8 mouse cellular contexts compared by ENCODE assay signal in genomic region chr2:84826488-84827282, GRCm38 (mm10). TPM values are rescaled to one million over a fixed set of nuclear protein-coding genes. Genes with fewer than 3 reads are reported as not detected.
DNase-seq lines count a peak whose midpoint lies in the region; ATAC-seq and TF ChIP-seq lines count a peak whose summit lies in the region.

Gene Timm10, plus strand, starts transcription at chr2:84826997.

- no peak for TF ChIP-seq CTCF in MEL (IDR thresholded peaks at IDR 0.05 in 2 of 3, conservative IDR thresholded peaks at IDR 0.05 in 1 of 3; ENCODE audit: control insufficient read depth in 1 of 3, insufficient read depth in 1 of 3, low read depth in 2 of 3, low read length in 3 of 3, poor library complexity in 1 of 3, severe bottlenecking in 1 of 3)

- no peaks in the 10 kb centered on the region for H3K27me3 ChIP-seq in MEL (ENCODE audit: control insufficient read depth in 1 of 2, insufficient read depth in 2 of 2, low read length in 2 of 2)
- peaks cover 5% of the 10 kb centered on the region; the same call in 1 of the 2 replicates for H3K27me3 ChIP-seq in lung, embryonic 16.5 days (ENCODE audit: control insufficient read depth, insufficient read depth, low read depth, low read length)

- DNase-seq in MEL (ENCODE audit: low read depth, low spot score) = peak; percentile 96
- peak; percentile 88 for DNase-seq in cerebellum, adult 8-10 months
- peak; percentile 94 for DNase-seq in forelimb bud, embryonic 11.5 days (ENCODE audit: low read depth, low spot score)
- peak; percentile 90 for DNase-seq in layer of hippocampus, adult 9-10 months (ENCODE audit: low spot score)
- DNase-seq in ovary, postnatal 10 days (ENCODE audit: low spot score) = peak; percentile 50
- DNase-seq in thymus, postnatal 10 days (ENCODE audit: low spot score in 2 of 2) = peak; percentile 36 to 40

- peaks cover 0 to 11% of the 10 kb centered on the region in 2 experiments; a peak in 2 of 4 replicates for H3K36me3 ChIP-seq in MEL (ENCODE audit: control insufficient read depth in 1 of 2, insufficient read depth in 2 of 2, low read length in 2 of 2)
- peaks cover 2% of the 10 kb centered on the region; the same call in 1 of the 2 replicates for H3K36me3 ChIP-seq in lung, embryonic 16.5 days (ENCODE audit: control insufficient read depth, insufficient read depth, low read length)

- under 1% methylated on average over 34 of the region's 34 CpGs for WGBS in lung, embryonic 16.5 days

- H3K4me2 ChIP-seq in lung, embryonic 16.5 days (ENCODE audit: low read depth, low read length) = peak within 1 kb of the TSS; percentile 97

- H3K4me1 ChIP-seq in MEL (ENCODE audit: control insufficient read depth in 1 of 2, insufficient read depth in 2 of 2, low read length in 2 of 2) = peaks cover 0 to 17% of the 10 kb centered on the region in 2 experiments; a peak in 2 of 4 replicates
- peaks cover 12% of the 10 kb centered on the region for H3K4me1 ChIP-seq in lung, embryonic 16.5 days (replicated peaks; ENCODE audit: control insufficient read depth, insufficient read depth, low read length)

- TF ChIP-seq EP300 in MEL (IDR thresholded peaks at IDR 0.05; ENCODE audit: low read depth in 1 of 2, low read length in 2 of 2) = peak in 1 of 2 experiments; percentile 13; a peak in 1 of 4 replicates

- no peaks in the 10 kb centered on the region for H3K9me3 ChIP-seq in MEL (replicated peaks; ENCODE audit: insufficient read depth, low read length)
- no peaks in the 10 kb centered on the region for H3K9me3 ChIP-seq in lung, embryonic 16.5 days (ENCODE audit: control insufficient read depth, low read length)

- peak within 1 kb of the TSS; percentile 74 to 99 for H3K4me3 ChIP-seq in MEL (ENCODE audit: control insufficient read depth in 1 of 2, insufficient read depth in 1 of 2, low read depth in 2 of 2, low read length in 2 of 2)
- peak within 1 kb of the TSS; percentile 85 for H3K4me3 ChIP-seq in lung, embryonic 16.5 days (ENCODE audit: low read length)

- ATAC-seq in hematopoietic stem cell, adult 5-6 weeks (replicated peaks in 1 of 2; ENCODE audit: insufficient read depth in 1 of 2, low FRiP score in 2 of 2, low TSS enrichment in 1 of 2, low read depth in 1 of 2, poor library complexity in 2 of 2, severe bottlenecking in 2 of 2) = peak; percentile 85 to 93
- peak; percentile 89 for ATAC-seq in lung, embryonic 16.5 days (ENCODE audit: low read depth)

- H3K79me2 ChIP-seq in MEL (ENCODE audit: control insufficient read depth, insufficient read depth, low read length, poor library complexity) = peaks cover 16% of the 10 kb centered on the region

- H3K9ac ChIP-seq in MEL (ENCODE audit: control insufficient read depth, low read depth, low read length, poor library complexity, severe bottlenecking) = peak within 1 kb of the TSS; percentile 96
- H3K9ac ChIP-seq in lung, embryonic 16.5 days (ENCODE audit: low read length) = peak within 1 kb of the TSS; percentile 71

- peak within 1 kb of the TSS; percentile 78 for H3K27ac ChIP-seq in MEL (ENCODE audit: control insufficient read depth, low read depth, low read length)
- H3K27ac ChIP-seq in lung, embryonic 16.5 days (ENCODE audit: low read length) = peak within 1 kb of the TSS; percentile 12; the same call in 1 of the 2 replicates

- TF ChIP-seq RAD21 in MEL (IDR thresholded peaks at IDR 0.05; ENCODE audit: low read depth, low read length) = no peak

- TF ChIP-seq POLR2A in MEL (IDR thresholded peaks at IDR 0.05; ENCODE audit: control insufficient read depth in 1 of 2, insufficient read depth in 1 of 2, low read depth in 1 of 2, low read length in 2 of 2, poor library complexity in 1 of 2) = peak in 1 of 2 experiments; percentile 64; a peak in 3 of 4 replicates

TF ChIP-seq in MEL, 35 proteins besides CTCF, POLR2A, EP300 and RAD21:
- no peak for TF ChIP-seq MEF2A (IDR thresholded peaks at IDR 0.05; ENCODE audit: extremely low read depth, insufficient replicate concordance, low read depth, low read length, poor library complexity, severe bottlenecking)
- TF ChIP-seq SIN3A (IDR thresholded peaks at IDR 0.05; ENCODE audit: low read length) = peak; percentile 100
- TF ChIP-seq ZMIZ1 (IDR thresholded peaks at IDR 0.05; ENCODE audit: low read depth, low read length) = peak; percentile 43; the same call in 1 of the 2 replicates
- TF ChIP-seq TAL1 (IDR thresholded peaks at IDR 0.05; ENCODE audit: low read length) = no peak
- TF ChIP-seq MAFK (IDR thresholded peaks at IDR 0.05; ENCODE audit: borderline replicate concordance, low read depth, low read length) = no peak
- TF ChIP-seq CHD1 (IDR thresholded peaks at IDR 0.05; ENCODE audit: low read depth, low read length) = no peak
- TF ChIP-seq HCFC1 (IDR thresholded peaks at IDR 0.05; ENCODE audit: low read depth, low read length) = peak; percentile 97
- TF ChIP-seq NRF1 (IDR thresholded peaks at IDR 0.05; ENCODE audit: insufficient read depth, low read depth, low read length, poor library complexity, severe bottlenecking) = peak; percentile 50; the same call in 1 of the 2 replicates
- peak; percentile 71; the same call in 1 of the 2 replicates for TF ChIP-seq ZNF384 (IDR thresholded peaks at IDR 0.05; ENCODE audit: low read depth, low read length)
- TF ChIP-seq TBP (IDR thresholded peaks at IDR 0.05; ENCODE audit: low read depth, low read length) = peak; percentile 94
- TF ChIP-seq TCF12 (IDR thresholded peaks at IDR 0.05; ENCODE audit: low read depth, low read length) = peak; percentile 51; the same call in 1 of the 2 replicates
- peak; percentile 69; the same call in 1 of the 2 replicates for TF ChIP-seq ETS1 (IDR thresholded peaks at IDR 0.05; ENCODE audit: low read depth, low read length)
- TF ChIP-seq NELFE (IDR thresholded peaks at IDR 0.05; ENCODE audit: low read depth, low read length) = peak; percentile 73
- peak; percentile 100 for TF ChIP-seq MYC (IDR thresholded peaks at IDR 0.05; ENCODE audit: low read depth, low read length)
- TF ChIP-seq MXI1 (IDR thresholded peaks at IDR 0.05; ENCODE audit: low read depth, low read length) = peak; percentile 100
- TF ChIP-seq USF2 (IDR thresholded peaks at IDR 0.05; ENCODE audit: borderline replicate concordance in 1 of 2, insufficient read depth in 1 of 2, low read depth in 1 of 2, low read length in 2 of 2) = no peak
- peak; percentile 94 for TF ChIP-seq ELF1 (IDR thresholded peaks at IDR 0.05; ENCODE audit: low read depth, low read length)
- peak; percentile 89 for TF ChIP-seq KAT2A (conservative IDR thresholded peaks at IDR 0.05; ENCODE audit: low read depth, low read length)
- TF ChIP-seq MAX (IDR thresholded peaks at IDR 0.05; ENCODE audit: low read length) = peak; percentile 98
- peak; percentile 82 for TF ChIP-seq USF1 (IDR thresholded peaks at IDR 0.05; ENCODE audit: low read depth, low read length)
- TF ChIP-seq JUND (IDR thresholded peaks at IDR 0.05; ENCODE audit: low read depth, low read length) = no peak

RNA-seq across cellular contexts. Expression of gene Timm10, which starts in this region (rescaled TPM):
- total RNA-seq in MEL (2012; rRNA removed) = 165 and 193 TPM in 2 replicates
- polyA plus RNA-seq in MEL (2012; ENCODE audit: insufficient read depth in 1 of 2, insufficient read length in 2 of 2, low read depth in 1 of 2, low replicate concordance in 2 of 2, missing spikeins in 1 of 2) = 100 to 1,000 TPM in 1 of 2 experiments, not detected in 1; 129 TPM
- 20.7 and 27.7 TPM in 2 replicates for total RNA-seq in hematopoietic stem cell, adult 5-6 weeks (2017)
- 36.9 and 39.3 TPM in 2 replicates for polyA plus RNA-seq in lung, embryonic 16.5 days (2015; fragmentation: Nextera tagmentation; extraction: Ambion mirVana)

Comparison
In these comparisons a context has a peak if more than half of its experiments do, and no peak if none do; other contexts are left out.
1. Peak in every context shown above with its lines: DNase-seq, ATAC-seq, H3K4me3 ChIP-seq and H3K27ac ChIP-seq.
2. DNase-seq: peak in every context shown above with its lines; median percentile 96 in MEL; 94 in forelimb bud, embryonic 11.5 days; 90 in layer of hippocampus, adult 9-10 months; 88 in cerebellum, adult 8-10 months; 50 in ovary, postnatal 10 days; 38 in thymus, postnatal 10 days.